Mouse (Mus musculus) cerebellum, postnatal 10 days (tissue): ENCODE data around the gene Ubb.
"Not testable (repeated sequence)": the region's sequence is repeated elsewhere in the genome, so short reads cannot be mapped to it uniquely, and the experiment has no call there.

Source experiments
- DNase-seq, 2 experiments: peaks; one replicate each; pipeline ENCODE4 v3.0.0; 2021; ENCODE audit warnings: mixed read lengths in 2 of 2

Ubb gene

GRCm38 (mm10) chr11:62550727-62551225 lies at the start of gene Ubb:
TSS of gene Ubb (plus strand) at chr11:62551171.
- peak; percentile 100 for DNase-seq

- DNase-seq, result no peak
Measured at GRCm38 (mm10) chr11:62507683-62508082, 43.3 kb upstream of the Ubb start.

GRCm38 (mm10) chr11:62508365-62508764 lies 42.6 kb upstream of the Ubb start:
- not testable (repeated sequence) for DNase-seq

GRCm38 (mm10) chr11:62508816-62509215 lies 42.2 kb upstream of the Ubb start:
- DNase-seq, result not testable (repeated sequence)

DNA sequence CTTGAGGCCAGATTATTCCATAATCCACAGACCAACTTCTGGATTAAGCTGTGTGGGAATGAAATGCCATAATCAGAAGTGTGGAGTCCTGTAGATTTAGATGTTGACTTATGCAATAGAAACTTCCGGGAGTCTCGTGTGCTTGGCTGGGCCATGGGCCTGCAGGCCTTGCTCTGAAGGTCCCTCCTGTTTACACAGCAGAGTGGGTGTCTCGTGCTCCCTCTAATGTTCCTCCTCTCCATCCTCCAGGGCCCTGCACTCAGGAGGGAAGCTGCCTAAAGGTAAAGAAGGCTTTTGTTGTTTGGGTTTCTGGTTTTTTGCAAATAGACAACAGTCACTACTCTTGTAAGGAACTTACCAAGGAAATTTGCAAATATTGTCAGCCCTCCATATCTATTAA lies 41.4 kb upstream of the Ubb start:
- no peak for DNase-seq

DNA sequence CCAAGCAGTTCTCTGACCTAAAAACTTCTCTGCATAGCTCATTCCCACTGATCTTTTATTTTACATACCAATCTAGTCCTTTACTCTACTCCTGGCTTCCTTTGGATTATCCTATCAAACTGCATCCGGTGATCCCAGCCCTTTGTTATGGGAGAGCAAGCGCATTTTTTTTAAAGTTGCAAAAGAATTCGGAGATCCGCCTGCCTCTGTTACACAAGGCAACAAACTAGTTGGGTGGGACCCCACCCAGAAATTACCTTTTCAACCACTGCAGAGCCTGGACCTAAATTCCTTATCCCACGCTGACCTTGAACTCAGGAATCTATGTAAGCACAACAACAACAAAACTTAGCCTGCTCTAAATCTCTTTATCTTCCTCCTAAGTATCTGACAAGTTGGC lies 40.0 kb upstream of the Ubb start:
- DNase-seq, result no peak

- DNase-seq, result no peak
Measured at GRCm38 (mm10) chr11:62511444-62512202, 39.3 kb upstream of the Ubb start.

GRCm38 (mm10) chr11:62512529-62513080 lies 38.4 kb upstream of the Ubb start:
- no peak for DNase-seq

DNA sequence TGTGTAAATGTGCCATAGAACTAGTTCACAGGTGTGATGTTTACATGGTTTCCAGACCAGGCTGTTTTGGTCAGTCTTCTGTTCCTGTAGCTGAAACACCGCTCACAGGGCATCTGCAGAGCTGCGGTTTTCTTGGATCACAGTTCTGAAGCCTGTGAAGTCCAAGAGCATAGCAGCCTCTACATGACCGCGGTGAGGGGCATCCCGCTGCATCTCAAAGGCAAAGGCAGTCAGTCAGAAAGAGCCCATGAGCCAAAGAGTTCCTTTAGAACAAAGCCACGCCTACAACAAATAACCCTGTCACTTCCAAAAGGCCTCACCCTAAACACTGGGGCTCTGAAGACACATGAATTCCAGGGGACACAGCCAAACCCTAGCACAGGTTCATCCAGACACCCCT lies 37.7 kb upstream of the Ubb start:
- DNase-seq, result no peak

GRCm38 (mm10) chr11:62518991-62519390 lies 32.0 kb upstream of the Ubb start:
- no peak for DNase-seq

DNA sequence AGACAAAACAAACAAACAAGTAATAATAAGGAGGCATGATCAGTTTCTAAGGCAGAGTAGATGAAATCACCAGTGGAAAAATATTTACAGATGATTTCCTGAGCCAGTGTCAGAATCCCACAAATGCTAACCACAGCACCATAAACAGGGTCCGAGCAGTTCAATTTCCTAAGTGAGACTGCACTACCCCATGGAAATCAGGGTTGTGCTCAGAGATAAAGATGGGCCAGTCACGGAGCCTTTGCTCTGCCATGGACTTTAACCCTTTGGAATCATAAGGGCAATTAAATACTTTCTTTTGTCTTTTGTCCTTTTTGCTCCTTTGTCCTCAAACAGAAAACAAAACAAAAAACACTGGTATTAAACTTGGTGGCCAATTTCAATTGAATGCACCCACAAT lies 28.7 kb upstream of the Ubb start:
- no peak for DNase-seq

- no peak for DNase-seq
Measured at GRCm38 (mm10) chr11:62537089-62537488, 13.9 kb upstream of the Ubb start.

GRCm38 (mm10) chr11:62537590-62537989 lies 13.4 kb upstream of the Ubb start:
- DNase-seq, result peak in 1 of 2 experiments; percentile 26

- peak; percentile 76 for DNase-seq
Measured at GRCm38 (mm10) chr11:62538321-62539088, 12.5 kb upstream of the Ubb start.

DNA sequence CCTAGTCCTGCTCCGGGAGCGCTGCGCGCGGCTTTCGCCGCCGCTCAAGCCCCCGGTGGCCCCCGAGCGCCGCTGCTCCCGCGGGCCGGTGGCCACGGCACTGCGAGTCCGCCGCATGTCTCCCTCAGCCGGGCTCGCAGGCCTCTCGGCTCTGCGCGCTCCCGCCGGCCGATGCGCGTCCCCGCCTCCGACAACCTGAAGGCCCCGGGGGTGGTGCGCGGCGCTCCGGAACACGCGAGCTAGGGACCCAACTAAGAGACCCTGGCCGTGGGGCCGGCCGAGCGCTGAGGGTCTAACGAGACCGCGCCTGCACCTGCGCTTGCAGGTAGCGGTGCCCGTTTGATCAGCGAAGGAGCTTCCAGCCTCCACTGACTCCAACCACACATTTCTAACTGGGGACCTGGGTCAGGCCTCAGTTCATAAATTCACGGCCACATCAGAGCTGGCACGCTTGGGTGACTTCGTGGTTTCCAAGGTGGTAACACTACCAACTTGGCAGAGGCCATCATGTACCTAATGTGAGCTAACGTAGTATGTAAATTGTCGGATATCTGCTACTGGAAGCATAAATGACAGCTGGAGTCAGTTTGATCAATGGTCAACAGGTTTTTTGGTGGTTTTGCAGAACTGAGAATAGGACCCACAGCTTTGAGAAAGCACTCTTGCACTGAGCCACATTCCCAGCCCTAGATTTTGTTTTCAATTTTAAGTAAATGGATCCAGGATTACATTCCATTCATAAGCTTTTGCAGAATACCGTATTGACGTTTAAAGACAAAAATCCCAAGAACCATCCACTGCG lies 11.7 kb upstream of the Ubb start, which contains the start of gene Cenpv:
Gene Cenpv (minus strand): TSS at position 173 of the 802 bp plus-strand sequence.
- peak; percentile 91 for DNase-seq

- no peak for DNase-seq
Measured at GRCm38 (mm10) chr11:62540167-62540566, 10.8 kb upstream of the Ubb start.

GRCm38 (mm10) chr11:62540969-62541368 lies 10.0 kb upstream of the Ubb start:
- DNase-seq, result no peak

- no peak for DNase-seq
Measured at GRCm38 (mm10) chr11:62541581-62541980, 9.4 kb upstream of the Ubb start.

DNA sequence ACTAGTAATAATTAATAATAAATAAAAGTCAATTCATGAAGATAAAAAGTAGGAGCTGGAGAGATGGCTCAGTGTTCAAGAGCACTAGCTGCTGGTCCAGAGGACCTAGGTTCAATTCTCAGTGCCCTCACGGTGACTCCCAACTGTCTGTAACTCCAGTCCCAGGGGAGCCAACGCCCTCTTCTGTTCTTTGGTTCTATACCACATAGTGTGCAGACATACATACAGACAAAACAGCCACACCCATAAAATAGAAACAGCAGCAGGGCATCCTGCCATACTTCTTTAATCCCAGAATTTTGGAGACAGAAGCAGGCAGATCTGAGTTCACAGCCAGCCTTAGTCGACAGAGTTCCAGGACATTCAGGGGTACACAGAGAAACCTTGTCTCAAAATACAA lies 7.0 kb upstream of the Ubb start:
- no peak for DNase-seq

GRCm38 (mm10) chr11:62549782-62550181 lies 1.2 kb upstream of the Ubb start:
- peak; percentile 92 for DNase-seq

DNA sequence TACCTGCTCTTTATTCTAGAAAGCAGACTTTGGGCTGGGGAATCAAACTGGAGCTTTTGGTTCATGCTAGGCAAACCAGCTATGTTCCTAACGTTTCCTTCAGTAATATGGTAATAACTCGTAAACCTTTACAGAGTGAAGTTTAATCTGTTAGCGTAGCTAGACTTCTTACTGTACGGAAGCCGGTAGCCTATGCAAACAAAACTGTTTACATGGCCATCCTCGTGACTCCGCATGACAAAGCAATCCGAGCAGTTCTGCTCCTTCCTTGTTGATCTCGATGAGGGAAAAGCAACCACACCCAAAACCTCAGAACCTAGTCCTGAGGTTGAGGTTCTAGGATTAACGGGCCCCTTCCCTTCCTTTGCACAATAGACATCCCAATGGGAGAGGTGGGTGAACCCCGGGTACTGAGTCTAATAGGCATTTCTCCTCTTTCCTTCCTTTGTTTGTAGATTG lies 715 bp upstream of the Ubb start:
- peak; percentile 53 to 67 for DNase-seq
